15 mouse cellular contexts compared by ENCODE assay signal in the genomic region with DNA sequence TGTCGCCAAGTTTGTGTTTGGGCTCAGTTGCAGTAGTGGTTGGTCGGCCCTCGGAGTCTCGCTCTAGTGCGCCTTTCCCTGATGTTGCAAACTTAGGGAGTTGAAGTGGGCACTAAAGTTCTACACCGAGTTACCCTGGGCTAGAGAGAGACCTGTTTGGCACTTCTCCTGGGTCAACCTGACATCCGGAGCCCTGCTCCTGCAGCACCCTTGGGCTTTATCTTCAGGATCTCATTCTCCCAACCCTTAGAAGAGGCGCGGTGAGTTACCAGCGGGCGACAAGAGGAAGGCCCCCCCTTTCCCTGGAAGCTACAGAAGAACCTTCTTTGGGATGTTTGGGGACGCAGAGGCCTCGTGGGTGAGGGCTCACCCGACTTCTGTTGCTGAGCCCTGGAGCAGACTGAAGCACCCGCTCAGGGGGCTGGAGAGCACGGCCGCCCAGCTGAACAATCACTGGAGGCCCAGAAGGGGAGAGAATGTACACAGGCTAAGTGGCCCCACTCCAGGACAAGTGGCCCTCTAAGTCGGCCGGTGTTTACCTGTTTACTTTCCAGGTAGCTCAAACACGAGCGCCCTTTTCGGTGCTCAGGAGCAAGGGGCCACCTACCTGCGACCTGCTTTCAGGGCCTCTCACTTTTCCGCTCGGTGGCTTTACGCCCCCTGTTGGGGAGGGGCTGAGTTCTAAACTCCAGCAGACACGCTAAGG. TPM values are rescaled to one million over a fixed set of nuclear protein-coding genes. Genes with fewer than 3 reads are reported as not detected.
DNase-seq lines count a peak whose midpoint lies in the region; ATAC-seq lines count a peak whose summit lies in the region.
"Had no signal": no experiment of that assay in that cellular context is flagged by ENCODE, and none has a peak within 500 bp of the region (broad histone marks: within the 10 kb centered on the region; RNA-seq: fewer than 3 reads in every experiment).

No protein-coding gene starts in this region.

- peak; percentile 42 for DNase-seq in embryonic facial prominence, embryonic 10.5 days (ENCODE audit: low spot score)
- peak; percentile 65 for DNase-seq in lung, postnatal 14 days
- DNase-seq in neural tube, embryonic 11.5 days (ENCODE audit: low spot score) = peak; percentile 24
- DNase-seq in ovary, postnatal 14 days (ENCODE audit: low spot score) = no peak
- DNase-seq in kidney, postnatal 10 days = no peak
- DNase-seq: cerebellum, postnatal 25 days; kidney, adult 2 months; thymus, postnatal 25 days had no signal

- no peak overlapping the region for H3K4me3 ChIP-seq in hindbrain, embryonic 13.5 days
- H3K4me3 ChIP-seq in hindbrain, embryonic 12.5 days = no peak overlapping the region
- peak overlapping the region; percentile 25; the same call in 1 of the 2 replicates for H3K4me3 ChIP-seq in embryonic facial prominence, embryonic 10.5 days
- H3K4me3 ChIP-seq in neural tube, embryonic 11.5 days (ENCODE audit: low read depth, low read length) = no peak overlapping the region
- H3K4me3 ChIP-seq: erythroblast, embryonic 14.5 days had no signal

- peaks cover 44% of the 10 kb centered on the region for H3K4me1 ChIP-seq in hindbrain, embryonic 13.5 days (replicated peaks)
- peaks cover 37% of the 10 kb centered on the region for H3K4me1 ChIP-seq in hindbrain, embryonic 12.5 days
- peaks cover 39% of the 10 kb centered on the region for H3K4me1 ChIP-seq in embryonic facial prominence, embryonic 10.5 days
- H3K4me1 ChIP-seq in neural tube, embryonic 11.5 days (ENCODE audit: control insufficient read depth, insufficient read depth, low read length) = peaks cover 12% of the 10 kb centered on the region

- no peak overlapping the region for H3K9ac ChIP-seq in hindbrain, embryonic 13.5 days
- H3K9ac ChIP-seq in hindbrain, embryonic 12.5 days = no peak overlapping the region
- H3K9ac ChIP-seq in neural tube, embryonic 11.5 days (ENCODE audit: low read length) = no peak overlapping the region

- H3K9me3 ChIP-seq in hindbrain, embryonic 13.5 days = no peaks in the 10 kb centered on the region
- no peaks in the 10 kb centered on the region for H3K9me3 ChIP-seq in hindbrain, embryonic 12.5 days (replicated peaks)
- no peaks in the 10 kb centered on the region for H3K9me3 ChIP-seq in embryonic facial prominence, embryonic 10.5 days
- no peaks in the 10 kb centered on the region for H3K9me3 ChIP-seq in neural tube, embryonic 11.5 days (ENCODE audit: control insufficient read depth, low read length)

- ATAC-seq in hindbrain, embryonic 13.5 days (ENCODE audit: low FRiP score) = no peak
- ATAC-seq in hindbrain, embryonic 12.5 days (ENCODE audit: low FRiP score) = no peak
- ATAC-seq in neural tube, embryonic 11.5 days (ENCODE audit: insufficient read depth, low FRiP score, low TSS enrichment) = no peak
- ATAC-seq in monocyte, adult 5-6 weeks (replicated peaks; ENCODE audit: insufficient number of reproducible peaks, low FRiP score, low TSS enrichment, poor library complexity, severe bottlenecking) = no peak

- 2% methylated on average over 27 of the region's 27 CpGs for WGBS in hindbrain, embryonic 13.5 days
- WGBS in hindbrain, embryonic 12.5 days = under 1% methylated on average over 27 of the region's 27 CpGs
- 1% methylated on average over 27 of the region's 27 CpGs for WGBS in embryonic facial prominence, embryonic 10.5 days
- 1% methylated on average over 27 of the region's 27 CpGs for WGBS in neural tube, embryonic 11.5 days

- no peaks in the 10 kb centered on the region for H3K36me3 ChIP-seq in hindbrain, embryonic 13.5 days
- no peaks in the 10 kb centered on the region for H3K36me3 ChIP-seq in hindbrain, embryonic 12.5 days
- H3K36me3 ChIP-seq in embryonic facial prominence, embryonic 10.5 days (replicated peaks) = no peaks in the 10 kb centered on the region
- no peaks in the 10 kb centered on the region for H3K36me3 ChIP-seq in neural tube, embryonic 11.5 days (ENCODE audit: control insufficient read depth, insufficient read depth, low read length)

- H3K27ac ChIP-seq in hindbrain, embryonic 13.5 days = no peak overlapping the region
- H3K27ac ChIP-seq in hindbrain, embryonic 12.5 days = no peak overlapping the region
- no peak overlapping the region for H3K27ac ChIP-seq in embryonic facial prominence, embryonic 10.5 days (replicated peaks)
- H3K27ac ChIP-seq in neural tube, embryonic 11.5 days (ENCODE audit: low read depth, low read length) = no peak overlapping the region

- peaks cover 98% of the 10 kb centered on the region for H3K27me3 ChIP-seq in hindbrain, embryonic 13.5 days
- peaks cover 99% of the 10 kb centered on the region for H3K27me3 ChIP-seq in hindbrain, embryonic 12.5 days
- peaks cover 100% of the 10 kb centered on the region for H3K27me3 ChIP-seq in embryonic facial prominence, embryonic 10.5 days (replicated peaks; ENCODE audit: low read depth, poor library complexity, severe bottlenecking)
- peaks cover 98% of the 10 kb centered on the region for H3K27me3 ChIP-seq in neural tube, embryonic 11.5 days (ENCODE audit: control insufficient read depth, insufficient read depth, low read length)

- 0 out of 2 replicates have a peak overlapping the region, but pooled peaks have one; percentile 8 for H3K4me2 ChIP-seq in hindbrain, embryonic 13.5 days
- H3K4me2 ChIP-seq in hindbrain, embryonic 12.5 days (replicated peaks) = no peak overlapping the region
- 0 out of 2 replicates have a peak overlapping the region, but pooled peaks have one; percentile 7 for H3K4me2 ChIP-seq in neural tube, embryonic 11.5 days (ENCODE audit: low read depth)

RNA-seq across cellular contexts. Expression of gene Nkx2-2, which starts 3.6 kb away (rescaled TPM):
- polyA plus RNA-seq in hindbrain, embryonic 13.5 days (2015; fragmentation: Nextera tagmentation; extraction: Ambion mirVana) = 1.4 and 2.6 TPM in 2 replicates
- polyA plus RNA-seq in hindbrain, embryonic 12.5 days (2016; fragmentation: Nextera tagmentation; extraction: Ambion mirVana) = 2.9 and 3.6 TPM in 2 replicates
- 1.2 and 2.8 TPM in 2 replicates for polyA plus RNA-seq in embryonic facial prominence, embryonic 10.5 days (2016; fragmentation: Nextera tagmentation; extraction: Ambion mirVana)
- 5.5 and 6.6 TPM in 2 replicates for polyA plus RNA-seq in neural tube, embryonic 11.5 days (2014; fragmentation: Nextera tagmentation; extraction: Ambion mirVana)
- not detected in 3 replicates for total RNA-seq in monocyte, adult 5-6 weeks (2017)
- total RNA-seq: CH12.LX; liver, adult 2 months had no signal
- polyA plus RNA-seq: erythroblast, embryonic 14.5 days; heart, postnatal 0 days; kidney, adult 2 months; liver, adult 2 months had no signal

Comparison
In these comparisons a context has a peak if more than half of its experiments do, and no peak if none do; other contexts are left out.
1. DNase-seq: peak in embryonic facial prominence, embryonic 10.5 days (single experiment), lung, postnatal 14 days (single experiment) and neural tube, embryonic 11.5 days (single experiment); none in ovary, postnatal 14 days (single experiment) and kidney, postnatal 10 days (single experiment).